Mouse (Mus musculus): Measurements from ENCODE around the gene Trappc6a. TPM values are rescaled to one million over a fixed set of nuclear protein-coding genes. Genes with fewer than 3 reads are reported as not detected.

The Trappc6a gene
- polyA plus RNA-seq, 2 experiments, result 24.1 to 40.2 TPM

- Histone ChIP-seq H3K4me1 (replicated peaks; ENCODE audit: control insufficient read depth in 2 of 2, insufficient read depth in 2 of 2, low read length in 1 of 2) (peaks cover 4 to 8% of the 10 kb centered on the region in 2 experiments; a peak in 3 of 4 replicates), H3K36me3 (replicated peaks; ENCODE audit: control insufficient read depth, insufficient read depth, low read depth) (no peaks in the 10 kb centered on the region), H3K27me3 (ENCODE audit: control insufficient read depth, insufficient read depth, low read length) (no peaks in the 10 kb centered on the region), H3K27ac (no peak overlapping the region), H3K4me3 (ENCODE audit: insufficient read depth in 1 of 2, low read depth in 2 of 2, low read length in 2 of 2) (no peak overlapping the region), H3K4me2 (ENCODE audit: low read depth) (no peak overlapping the region), H3K9ac (replicated peaks) (no peak overlapping the region), H3K9me3 (ENCODE audit: control insufficient read depth, low read length) (no peaks in the 10 kb centered on the region)
- WGBS (ENCODE audit: insufficient replicate concordance), result 26% methylated on average over 5 of the region's 5 CpGs
- ATAC-seq (ENCODE audit: insufficient read depth), result no peak
- TF ChIP-seq CTCF (IDR thresholded peaks at IDR 0.05; ENCODE audit: low read depth) (peak; percentile 95), EP300 (IDR thresholded peaks at IDR 0.05; ENCODE audit: low read depth) (no peak)
- peak in 2 of 3 experiments; percentile 42 to 47 for DNase-seq (ENCODE audit: low read depth in 3 of 3, low spot score in 3 of 3)
Observed at GRCm38 (mm10) chr7:19503481-19504068, 4.6 kb upstream of the Trappc6a start.

GRCm38 (mm10) chr7:19506326-19506725, 1.9 kb upstream of the Trappc6a start:
- Histone ChIP-seq H3K4me3 (ENCODE audit: insufficient read depth in 1 of 2, low read depth in 2 of 2, low read length in 2 of 2) (no peak overlapping the region), H3K27ac (no peak overlapping the region), H3K27me3 (ENCODE audit: control insufficient read depth, insufficient read depth, low read length) (no peaks in the 10 kb centered on the region), H3K9ac (replicated peaks) (no peak overlapping the region), H3K4me1 (replicated peaks; ENCODE audit: control insufficient read depth in 2 of 2, insufficient read depth in 2 of 2, low read length in 1 of 2) (peaks cover 7 to 13% of the 10 kb centered on the region in 2 experiments), H3K4me2 (ENCODE audit: low read depth) (peak overlapping the region; percentile 78), H3K36me3 (replicated peaks; ENCODE audit: control insufficient read depth, insufficient read depth, low read depth) (no peaks in the 10 kb centered on the region), H3K9me3 (ENCODE audit: control insufficient read depth, low read length) (no peaks in the 10 kb centered on the region)
- ATAC-seq (ENCODE audit: insufficient read depth) (no peak), DNase-seq (ENCODE audit: low read depth in 3 of 3, low spot score in 3 of 3) (peak in 2 of 3 experiments; percentile 37 to 41)
- no peak for TF ChIP-seq EP300 (IDR thresholded peaks at IDR 0.05; ENCODE audit: low read depth)
- TF ChIP-seq CTCF (IDR thresholded peaks at IDR 0.05; ENCODE audit: low read depth), result peak; percentile 57
- 19% methylated on average over 6 of the region's 6 CpGs for WGBS (ENCODE audit: insufficient replicate concordance)

- no peak for TF ChIP-seq CTCF (IDR thresholded peaks at IDR 0.05; ENCODE audit: low read depth)
- TF ChIP-seq EP300 (IDR thresholded peaks at IDR 0.05; ENCODE audit: low read depth), result no peak
- Histone ChIP-seq H3K4me1 (replicated peaks; ENCODE audit: control insufficient read depth in 2 of 2, insufficient read depth in 2 of 2, low read length in 1 of 2) (peaks cover 7 to 13% of the 10 kb centered on the region in 2 experiments), H3K4me3 (ENCODE audit: insufficient read depth in 1 of 2, low read depth in 2 of 2, low read length in 2 of 2) (peak overlapping the region; percentile 76 to 98), H3K4me2 (ENCODE audit: low read depth) (peak overlapping the region; percentile 78), H3K9ac (replicated peaks) (peak overlapping the region; percentile 71), H3K27me3 (ENCODE audit: control insufficient read depth, insufficient read depth, low read length) (no peaks in the 10 kb centered on the region), H3K9me3 (ENCODE audit: control insufficient read depth, low read length) (no peaks in the 10 kb centered on the region), H3K36me3 (replicated peaks; ENCODE audit: control insufficient read depth, insufficient read depth, low read depth) (no peaks in the 10 kb centered on the region), H3K27ac (no peak overlapping the region)
- ATAC-seq (ENCODE audit: insufficient read depth), result no peak
- no peak for DNase-seq (ENCODE audit: low read depth in 3 of 3, low spot score in 3 of 3)
- whole genome bisulfite sequencing (ENCODE audit: insufficient replicate concordance), result 1% methylated on average over 67 of the region's 71 CpGs
Observed at GRCm38 (mm10) chr7:19506969-19507611, 1.1 kb upstream of the Trappc6a start.

- peak overlapping the region; percentile 71 for H3K9ac ChIP-seq (replicated peaks)
- H3K27ac ChIP-seq, result peak overlapping the region; percentile 46
- no peaks in the 10 kb centered on the region for H3K27me3 ChIP-seq (ENCODE audit: control insufficient read depth, insufficient read depth, low read length)
- no peaks in the 10 kb centered on the region for H3K36me3 ChIP-seq (replicated peaks; ENCODE audit: control insufficient read depth, insufficient read depth, low read depth)
- H3K4me3 ChIP-seq (ENCODE audit: insufficient read depth in 1 of 2, low read depth in 2 of 2, low read length in 2 of 2), result peak overlapping the region; percentile 76 to 98
- ATAC-seq (ENCODE audit: insufficient read depth) (no peak), DNase-seq (ENCODE audit: low read depth in 3 of 3, low spot score in 3 of 3) (no peak)
- H3K4me1 ChIP-seq (replicated peaks; ENCODE audit: control insufficient read depth in 2 of 2, insufficient read depth in 2 of 2, low read length in 1 of 2), result peaks cover 7 to 13% of the 10 kb centered on the region in 2 experiments
- TF ChIP-seq CTCF (IDR thresholded peaks at IDR 0.05; ENCODE audit: low read depth) (no peak), EP300 (IDR thresholded peaks at IDR 0.05; ENCODE audit: low read depth) (no peak)
- peak overlapping the region; percentile 78 for H3K4me2 ChIP-seq (ENCODE audit: low read depth)
- no peaks in the 10 kb centered on the region for H3K9me3 ChIP-seq (ENCODE audit: control insufficient read depth, low read length)
- WGBS (ENCODE audit: insufficient replicate concordance), result 3% methylated on average over 18 of the region's 18 CpGs
Observed at GRCm38 (mm10) chr7:19507612-19507981, 598 bp upstream of the Trappc6a start.

- DNase-seq (ENCODE audit: low read depth in 3 of 3, low spot score in 3 of 3), result no peak
- ATAC-seq (ENCODE audit: insufficient read depth), result peak; percentile 21; the same call in 1 of the 2 replicates
- Histone ChIP-seq H3K27me3 (ENCODE audit: control insufficient read depth, insufficient read depth, low read length) (no peaks in the 10 kb centered on the region), H3K36me3 (replicated peaks; ENCODE audit: control insufficient read depth, insufficient read depth, low read depth) (no peaks in the 10 kb centered on the region), H3K9me3 (ENCODE audit: control insufficient read depth, low read length) (no peaks in the 10 kb centered on the region), H3K4me2 (ENCODE audit: low read depth) (peak overlapping the region; percentile 78), H3K27ac (peak overlapping the region; percentile 1; the same call in 1 of the 2 replicates), H3K9ac (replicated peaks) (peak overlapping the region; percentile 71), H3K4me1 (replicated peaks; ENCODE audit: control insufficient read depth in 2 of 2, insufficient read depth in 2 of 2, low read length in 1 of 2) (peaks cover 7 to 13% of the 10 kb centered on the region in 2 experiments), H3K4me3 (ENCODE audit: insufficient read depth in 1 of 2, low read depth in 2 of 2, low read length in 2 of 2) (peak overlapping the region; percentile 76 to 98)
- no peak for TF ChIP-seq EP300 (IDR thresholded peaks at IDR 0.05; ENCODE audit: low read depth)
- 0 out of 2 replicates have a peak, but pooled peaks have one; percentile 2 for TF ChIP-seq CTCF (IDR thresholded peaks at IDR 0.05; ENCODE audit: low read depth)
- WGBS (ENCODE audit: insufficient replicate concordance), result 2% methylated on average over 15 of the region's 15 CpGs
Observed at GRCm38 (mm10) chr7:19508924-19509568, 851 bp downstream of the Trappc6a start.
